Mouse (Mus musculus): ENCODE data around the gene Shank1. TPM values are rescaled to one million over a fixed set of nuclear protein-coding genes. Genes with fewer than 3 reads are reported as not detected.

Gene Shank1
- polyA plus RNA-seq, 1 experiment from 2014 or later: 1.2 TPM

DNA sequence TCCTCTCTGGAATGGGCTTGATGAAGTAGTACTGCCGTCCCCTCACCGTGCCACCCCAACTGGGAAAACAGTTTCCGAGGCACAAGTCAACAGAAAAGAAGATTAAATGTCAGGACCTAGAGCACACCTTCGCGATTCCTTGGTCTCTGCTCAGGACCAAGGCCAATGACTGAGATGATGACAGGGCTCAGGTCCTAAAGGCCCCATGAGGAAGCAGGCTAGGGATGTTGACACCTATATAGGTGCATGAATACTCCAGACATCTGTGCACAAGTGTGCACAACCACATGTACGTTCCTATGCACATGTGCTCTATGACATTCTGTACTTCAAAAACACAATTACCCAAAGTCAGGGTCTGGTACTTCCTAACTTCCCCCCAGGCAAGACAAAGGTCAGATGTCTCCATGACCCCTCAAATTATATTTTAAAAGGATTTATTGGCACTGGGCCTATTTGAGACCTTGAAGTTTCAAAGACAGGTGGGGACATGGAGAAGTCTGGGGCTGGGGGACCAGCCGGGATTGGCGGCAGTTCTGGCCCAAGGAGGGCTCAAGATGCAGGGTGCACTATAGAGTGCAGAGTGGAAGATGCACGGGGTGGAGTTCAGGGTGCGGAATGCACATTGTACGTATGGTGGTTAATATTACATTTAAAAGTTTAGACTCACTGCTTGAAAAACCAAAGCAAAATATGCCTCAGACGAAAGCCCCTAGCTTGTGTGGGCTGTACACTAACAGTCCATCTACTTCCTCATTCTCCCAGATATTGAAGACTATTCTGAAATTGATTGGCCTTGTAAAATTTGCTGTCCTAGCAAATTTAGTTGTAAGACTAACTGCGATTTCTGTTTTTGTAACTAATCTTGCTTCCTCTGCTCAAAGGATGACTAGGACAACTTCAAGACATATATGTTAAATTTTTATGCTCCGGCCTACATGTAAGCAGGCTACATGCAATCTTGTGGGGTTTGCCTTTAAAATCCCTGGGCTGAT lies 6.4 kb upstream of the Shank1 start:
- ATAC-seq: no peak

DNA sequence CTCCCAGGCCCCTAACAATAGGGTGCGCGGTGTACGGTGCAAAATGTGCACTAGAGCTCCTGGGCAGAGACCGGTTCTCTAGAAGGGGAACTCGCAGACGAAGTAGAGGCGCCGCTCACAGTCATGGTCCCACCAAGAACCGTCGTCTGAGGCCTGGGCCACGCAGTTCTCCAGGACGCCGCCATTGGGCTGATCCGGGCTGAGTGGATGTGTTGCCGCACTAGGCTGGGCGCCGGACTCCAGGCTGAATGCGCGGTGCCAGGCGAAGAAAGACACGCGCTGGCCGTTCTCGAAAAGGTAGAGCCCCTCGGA lies 5.6 kb upstream of the Shank1 start:
- ATAC-seq: peak; percentile 25
- Histone ChIP-seq H3K36me3 (ENCODE audit: control insufficient read depth, insufficient read depth, low read length) (no peaks in the 10 kb centered on the region), H3K9ac (ENCODE audit: low read depth, low read length) (peak overlapping the region; percentile 76), H3K9me3 (ENCODE audit: control insufficient read depth, low read length) (no peaks in the 10 kb centered on the region), H3K4me3 (ENCODE audit: low read length) (peak overlapping the region; percentile 64), H3K4me1 (ENCODE audit: control insufficient read depth, insufficient read depth, low read length) (peaks cover 8% of the 10 kb centered on the region), H3K27ac (ENCODE audit: low read length) (peak overlapping the region; percentile 82), H3K4me2 (ENCODE audit: low read depth, low read length) (peak overlapping the region; percentile 52), H3K27me3 (replicated peaks; ENCODE audit: control insufficient read depth, insufficient read depth, low read length) (peaks cover 3% of the 10 kb centered on the region; the same call in 1 of the 2 replicates)
- under 1% methylated on average over 25 of the region's 25 CpGs for WGBS

More for the DNA sequence above, 6.4 kb upstream of the Shank1 start:
- Histone ChIP-seq H3K27ac (ENCODE audit: low read length) (peak overlapping the region; percentile 82; the same call in 1 of the 2 replicates), H3K27me3 (replicated peaks; ENCODE audit: control insufficient read depth, insufficient read depth, low read length) (no peaks in the 10 kb centered on the region), H3K4me3 (ENCODE audit: low read length) (peak overlapping the region; percentile 64), H3K9me3 (ENCODE audit: control insufficient read depth, low read length) (no peaks in the 10 kb centered on the region), H3K4me2 (ENCODE audit: low read depth, low read length) (peak overlapping the region; percentile 52), H3K4me1 (ENCODE audit: control insufficient read depth, insufficient read depth, low read length) (peaks cover 8% of the 10 kb centered on the region), H3K36me3 (ENCODE audit: control insufficient read depth, insufficient read depth, low read length) (no peaks in the 10 kb centered on the region), H3K9ac (ENCODE audit: low read depth, low read length) (peak overlapping the region; percentile 76)
- WGBS: 83% methylated on average over 14 of the region's 14 CpGs

DNA sequence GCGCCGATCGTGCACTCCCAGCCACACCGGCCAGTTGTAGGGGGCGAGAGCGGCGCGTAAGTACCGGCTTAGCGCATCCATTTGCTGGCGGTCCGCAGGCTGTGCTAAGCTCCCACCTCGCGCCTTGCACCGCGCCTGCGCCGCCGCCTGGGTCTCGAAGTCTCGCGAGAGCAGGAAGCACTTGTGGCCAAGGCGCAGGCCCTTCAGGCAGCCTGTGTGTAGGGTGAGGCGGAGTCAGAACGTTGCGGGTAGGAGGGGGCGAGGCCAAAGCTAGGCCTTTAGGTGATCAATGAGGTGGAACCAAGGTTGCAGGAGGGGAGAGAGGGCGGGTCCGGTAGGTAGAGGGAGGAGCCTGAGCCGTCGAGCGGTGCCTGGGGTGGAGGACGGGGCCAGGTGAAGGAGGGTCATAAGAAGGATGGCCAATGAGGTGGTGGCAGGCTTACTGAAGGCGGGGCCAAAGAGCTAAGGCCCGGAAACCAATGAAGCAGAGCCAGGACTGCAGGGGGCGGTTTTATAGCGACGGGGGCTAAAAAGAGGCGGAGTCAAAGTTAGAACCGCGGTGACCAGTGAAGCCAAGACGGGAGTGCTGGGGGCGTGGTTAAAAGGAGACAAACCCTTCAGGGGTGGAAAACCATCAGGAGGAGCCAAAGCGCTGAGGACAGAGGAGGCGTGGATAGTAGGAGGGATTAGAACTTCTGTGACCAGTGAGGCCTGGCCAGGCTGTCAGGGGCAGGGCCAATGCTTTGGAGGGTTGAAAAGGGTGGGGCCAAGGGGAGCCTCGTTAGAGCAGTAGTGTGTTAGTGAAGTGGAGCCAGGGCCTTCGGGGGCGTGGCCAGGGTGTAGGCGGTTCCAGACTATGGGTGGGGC lies 5.0 kb upstream of the Shank1 start:
- Histone ChIP-seq H3K4me1 (ENCODE audit: control insufficient read depth, insufficient read depth, low read length) (peaks cover 8% of the 10 kb centered on the region), H3K9me3 (ENCODE audit: control insufficient read depth, low read length) (no peaks in the 10 kb centered on the region), H3K4me3 (ENCODE audit: low read length) (peak overlapping the region; percentile 64), H3K9ac (ENCODE audit: low read depth, low read length) (peak overlapping the region; percentile 76), H3K27me3 (replicated peaks; ENCODE audit: control insufficient read depth, insufficient read depth, low read length) (peaks cover 6% of the 10 kb centered on the region; the same call in 1 of the 2 replicates), H3K27ac (ENCODE audit: low read length) (peak overlapping the region; percentile 82), H3K4me2 (ENCODE audit: low read depth, low read length) (peak overlapping the region; percentile 52), H3K36me3 (ENCODE audit: control insufficient read depth, insufficient read depth, low read length) (no peaks in the 10 kb centered on the region)
- ATAC-seq: peak; percentile 96
- under 1% methylated on average over 49 of the region's 49 CpGs for WGBS

DNA sequence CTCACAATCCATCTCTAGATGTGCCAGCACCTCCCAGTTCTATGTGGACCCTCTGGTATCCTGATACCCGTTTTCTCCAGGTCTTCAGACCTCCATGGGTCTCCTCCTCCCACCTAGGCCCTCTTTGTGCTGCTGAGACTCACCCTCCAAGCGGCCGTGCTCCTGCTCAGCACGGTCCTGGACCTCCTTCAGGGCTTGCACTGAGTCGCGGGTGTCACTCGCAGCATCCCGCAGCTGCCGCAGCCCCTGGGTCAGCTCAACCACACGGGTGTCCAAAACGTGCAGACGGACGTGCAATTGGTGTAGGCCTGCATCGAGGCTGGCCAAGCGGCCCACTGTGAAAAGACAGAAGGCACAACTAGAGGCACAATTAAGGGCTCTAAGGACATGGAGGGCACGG lies 4.4 kb upstream of the Shank1 start:
- H3K27ac ChIP-seq (ENCODE audit: low read length): peak overlapping the region; percentile 71

DNA sequence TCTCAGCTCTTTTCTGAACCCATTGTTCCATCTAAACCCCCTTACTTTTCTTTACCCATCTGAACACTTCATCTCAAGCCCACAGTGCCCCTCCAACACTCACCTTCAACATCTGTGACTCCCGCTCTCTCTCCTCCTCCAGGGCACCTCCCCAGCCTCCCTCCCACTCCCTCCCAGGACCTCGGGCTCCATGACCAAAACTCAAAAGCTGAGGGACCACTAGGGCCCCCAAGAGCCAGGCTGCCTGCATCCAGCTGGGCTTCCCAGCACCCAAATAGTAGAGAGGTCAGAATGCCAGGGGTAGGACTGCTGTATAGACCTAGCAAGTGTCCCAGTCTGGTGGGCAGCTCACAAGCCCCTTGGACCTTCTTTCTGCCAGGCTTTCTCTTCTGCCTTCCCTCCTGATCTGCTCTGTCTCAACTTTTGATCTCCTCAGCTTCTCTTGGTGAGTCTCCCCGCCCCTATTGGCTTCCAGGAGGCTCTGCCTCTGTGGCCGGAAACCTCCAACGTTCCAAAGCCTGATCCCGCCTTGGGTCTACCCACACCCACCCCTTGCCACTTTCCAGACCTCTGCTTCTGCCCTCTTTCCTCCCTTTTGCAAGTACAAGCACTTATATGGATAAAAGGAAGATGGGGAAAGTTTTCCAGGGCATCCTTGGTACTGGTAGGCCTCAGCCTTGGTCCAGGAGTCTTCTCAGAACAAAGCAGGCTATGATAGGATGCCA lies 3.4 kb upstream of the Shank1 start, which contains the start of gene Clec11a:
Clec11a (minus strand) TSS at position 387 of the 725 bp plus-strand sequence.
- WGBS: 56% methylated on average over 6 of the region's 6 CpGs
- Histone ChIP-seq H3K9ac (ENCODE audit: low read depth, low read length) (peak within 1 kb of the TSS; percentile 56), H3K4me3 (ENCODE audit: low read length) (peak within 1 kb of the TSS; percentile 64)

More for the DNA sequence above, 4.4 kb upstream of the Shank1 start:
- no peak for ATAC-seq
- Histone ChIP-seq H3K9me3 (ENCODE audit: control insufficient read depth, low read length) (no peaks in the 10 kb centered on the region), H3K4me2 (ENCODE audit: low read depth, low read length) (peak overlapping the region; percentile 52), H3K36me3 (ENCODE audit: control insufficient read depth, insufficient read depth, low read length) (no peaks in the 10 kb centered on the region), H3K4me3 (ENCODE audit: low read length) (peak overlapping the region; percentile 64), H3K4me1 (ENCODE audit: control insufficient read depth, insufficient read depth, low read length) (peaks cover 15% of the 10 kb centered on the region), H3K27me3 (replicated peaks; ENCODE audit: control insufficient read depth, insufficient read depth, low read length) (peaks cover 7% of the 10 kb centered on the region; the same call in 1 of the 2 replicates), H3K9ac (ENCODE audit: low read depth, low read length) (peak overlapping the region; percentile 56)
- WGBS: 12% methylated on average over 16 of the region's 16 CpGs

DNA sequence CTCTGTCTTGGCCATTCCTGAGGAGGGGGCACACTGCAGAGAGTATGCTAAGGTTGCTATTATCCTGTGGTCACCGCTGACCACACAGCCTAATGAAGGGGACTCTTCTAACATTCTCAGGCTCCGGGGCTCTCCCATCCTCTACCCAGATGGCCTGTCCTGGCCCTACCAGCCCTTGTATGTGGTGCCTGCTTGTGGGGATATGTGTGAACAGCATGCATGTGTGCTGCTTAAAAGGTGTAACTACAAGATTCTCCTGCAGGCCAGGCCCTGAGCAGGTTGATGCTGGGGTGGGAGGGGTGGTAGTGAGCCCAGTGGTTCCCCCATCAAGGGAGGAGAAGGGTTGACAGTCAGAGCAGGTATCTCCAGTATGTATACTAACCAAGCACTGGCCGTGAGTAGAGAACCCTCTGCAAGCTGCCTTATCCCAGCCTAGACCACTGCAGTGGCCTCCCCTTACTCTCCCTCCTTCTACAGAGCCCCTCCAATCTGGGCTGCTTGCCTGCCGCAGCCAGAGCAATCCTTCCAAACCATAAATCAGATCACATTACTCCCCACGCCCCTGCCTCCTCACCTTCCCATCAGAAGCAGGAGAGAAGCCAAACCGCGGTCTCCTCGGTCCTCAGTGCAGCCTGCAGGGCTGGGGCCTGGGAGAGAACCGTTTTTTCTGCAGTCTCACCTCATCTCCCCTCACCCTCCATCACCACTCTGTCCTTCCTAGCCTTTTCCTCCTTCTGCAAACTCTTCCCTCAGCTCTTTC lies 2.6 kb upstream of the Shank1 start:
- H3K9me3 ChIP-seq (ENCODE audit: control insufficient read depth, low read length): no peaks in the 10 kb centered on the region
- H3K27ac ChIP-seq (ENCODE audit: low read length): peak overlapping the region; percentile 20
- ATAC-seq: no peak
- no peak overlapping the region for H3K4me2 ChIP-seq (ENCODE audit: low read depth, low read length)
- H3K9ac ChIP-seq (ENCODE audit: low read depth, low read length): no peak overlapping the region
- no peak overlapping the region for H3K4me3 ChIP-seq (ENCODE audit: low read length)
- 28% methylated on average over 9 of the region's 9 CpGs for WGBS
- no peaks in the 10 kb centered on the region for H3K36me3 ChIP-seq (ENCODE audit: control insufficient read depth, insufficient read depth, low read length)
- H3K4me1 ChIP-seq (ENCODE audit: control insufficient read depth, insufficient read depth, low read length): peaks cover 22% of the 10 kb centered on the region
- peaks cover 13% of the 10 kb centered on the region; the same call in 1 of the 2 replicates for H3K27me3 ChIP-seq (replicated peaks; ENCODE audit: control insufficient read depth, insufficient read depth, low read length)

More for the DNA sequence above, 3.4 kb upstream of the Shank1 start, which contains the start of gene Clec11a:
- peak within 1 kb of the TSS; percentile 52 for H3K4me2 ChIP-seq (ENCODE audit: low read depth, low read length)
- peaks cover 13% of the 10 kb centered on the region; the same call in 1 of the 2 replicates for H3K27me3 ChIP-seq (replicated peaks; ENCODE audit: control insufficient read depth, insufficient read depth, low read length)
- no peak for ATAC-seq
- peak within 1 kb of the TSS; percentile 71 for H3K27ac ChIP-seq (ENCODE audit: low read length)
- H3K4me1 ChIP-seq (ENCODE audit: control insufficient read depth, insufficient read depth, low read length): peaks cover 22% of the 10 kb centered on the region
- no peaks in the 10 kb centered on the region for H3K9me3 ChIP-seq (ENCODE audit: control insufficient read depth, low read length)
- no peaks in the 10 kb centered on the region for H3K36me3 ChIP-seq (ENCODE audit: control insufficient read depth, insufficient read depth, low read length)

DNA sequence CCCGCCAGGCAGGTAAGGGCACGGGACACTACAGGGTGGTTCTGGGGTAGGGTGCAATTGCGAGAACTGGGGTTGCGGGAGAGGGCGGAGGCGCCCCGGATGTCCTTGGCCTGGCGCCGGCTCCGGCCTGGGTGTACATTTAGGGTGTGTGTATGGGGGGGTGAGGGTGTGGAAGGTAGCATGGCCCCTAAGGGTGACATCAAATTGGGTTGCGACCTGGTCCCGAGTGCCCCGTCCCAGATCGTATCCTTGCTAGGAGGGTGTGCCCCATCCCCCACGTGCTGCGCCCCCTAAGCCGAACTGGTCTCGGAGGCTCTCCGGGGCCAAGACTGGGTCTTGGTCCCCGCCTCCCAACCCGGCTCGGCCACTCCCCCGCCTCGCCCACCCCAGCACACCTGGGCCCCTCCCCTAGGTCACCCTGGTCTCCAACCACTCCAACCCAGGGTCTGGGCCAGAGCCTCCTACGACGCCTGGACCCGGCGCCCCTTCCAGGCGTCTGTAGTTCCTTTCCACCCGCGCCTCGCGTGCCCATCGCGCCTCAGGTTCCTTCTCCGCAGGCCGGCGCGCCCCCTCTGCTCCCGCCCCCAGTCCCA lies 328 bp downstream of the Shank1 start:
- peak; percentile 19; the same call in 1 of the 2 replicates for ATAC-seq
- H3K4me1 ChIP-seq (ENCODE audit: control insufficient read depth, insufficient read depth, low read length): peaks cover 20% of the 10 kb centered on the region

More for the DNA sequence above, 328 bp downstream of the Shank1 start:
- no peak overlapping the region for H3K27ac ChIP-seq (ENCODE audit: low read length)
- peak overlapping the region; percentile 64 for H3K9ac ChIP-seq (ENCODE audit: low read depth, low read length)
- WGBS: under 1% methylated on average over 33 of the region's 40 CpGs
- H3K36me3 ChIP-seq (ENCODE audit: control insufficient read depth, insufficient read depth, low read length): no peaks in the 10 kb centered on the region
- peak overlapping the region; percentile 98 for H3K4me2 ChIP-seq (ENCODE audit: low read depth, low read length)
- H3K4me3 ChIP-seq (ENCODE audit: low read length): peak overlapping the region; percentile 54
- H3K27me3 ChIP-seq (replicated peaks; ENCODE audit: control insufficient read depth, insufficient read depth, low read length): peaks cover 15% of the 10 kb centered on the region; the same call in 1 of the 2 replicates
- no peaks in the 10 kb centered on the region for H3K9me3 ChIP-seq (ENCODE audit: control insufficient read depth, low read length)
